Mouse (Mus musculus): ENCODE measurements around the gene Espn.
A peak's percentile ranks its signal among the peaks of the same experiment; 100 is the strongest.

DNA sequence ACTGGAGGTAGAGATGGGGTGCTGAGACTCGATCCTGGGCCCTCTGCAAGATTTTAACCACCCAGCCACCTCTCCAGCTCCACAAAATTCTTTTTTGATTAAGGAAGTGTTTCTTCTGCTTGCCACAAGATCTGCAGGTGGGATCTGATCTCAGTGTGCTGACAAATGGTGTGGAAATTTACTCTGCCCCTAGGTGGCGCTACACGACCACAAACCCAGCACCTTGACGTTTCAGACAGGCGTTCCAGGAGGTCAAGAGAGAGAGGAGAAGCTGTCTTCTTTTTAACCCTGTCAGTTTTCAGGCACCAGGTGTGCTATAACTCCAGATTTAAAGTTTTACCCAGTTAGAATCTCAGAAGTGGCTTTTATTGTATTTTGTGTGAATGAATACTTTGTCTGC, 20.9 kb upstream of the Espn start:
- TF ChIP-seq CTCF (IDR thresholded peaks at IDR 0.05) (peak; percentile 96), POLR2A (IDR thresholded peaks at IDR 0.05; ENCODE audit: insufficient read depth, low read depth, low read length) (no peak)

All from heart, adult 2 months (tissue).